Mouse (Mus musculus): ENCODE data around the gene Vps13d. TPM values are rescaled to one million over a fixed set of nuclear protein-coding genes. Genes with fewer than 3 reads are reported as not detected.
A peak's percentile ranks its signal among the peaks of the same experiment; 100 is the strongest.

Gene Vps13d
- polyA plus RNA-seq, 1 experiment from 2014 or later, result 14.7 TPM

DNA sequence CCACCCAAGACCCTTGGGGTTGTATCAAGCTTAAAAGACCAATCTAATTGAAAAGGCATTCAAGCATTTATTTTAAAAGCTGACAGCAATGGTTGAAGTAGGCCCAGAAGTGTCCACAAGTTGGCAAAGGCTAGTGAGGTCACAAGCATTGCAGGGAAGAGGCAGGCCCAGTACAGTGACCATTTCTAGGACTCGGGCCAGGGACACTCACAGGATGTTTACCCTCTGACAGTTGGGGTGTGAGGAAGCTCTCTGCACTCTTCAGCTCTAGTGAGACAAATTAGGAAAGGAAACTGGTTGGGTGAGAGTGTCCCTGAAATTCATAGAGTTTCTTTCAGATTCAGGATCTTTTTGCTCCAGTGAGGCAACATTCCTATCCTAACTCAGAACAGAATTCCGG, 177.1 kb downstream of the Vps13d start:
- Histone ChIP-seq H3K4me1 (replicated peaks; ENCODE audit: insufficient read depth, low read length) (peaks cover 21% of the 10 kb centered on the region; the same call in 1 of the 2 replicates), H3K4me2 (ENCODE audit: low read length) (no peak overlapping the region), H3K36me3 (ENCODE audit: insufficient read depth, low read length) (peaks cover 5% of the 10 kb centered on the region; the same call in 1 of the 2 replicates), H3K9ac (ENCODE audit: low read depth, low read length) (no peak overlapping the region), H3K27ac (peak overlapping the region; percentile 70), H3K4me3 (replicated peaks; ENCODE audit: low read depth, low read length) (no peak overlapping the region), H3K27me3 (ENCODE audit: insufficient read depth, low read length) (no peaks in the 10 kb centered on the region), H3K9me3 (replicated peaks; ENCODE audit: low read length) (no peaks in the 10 kb centered on the region)
- 54% methylated on average over 2 of the region's 2 CpGs for WGBS
- no peak for TF ChIP-seq CTCF (IDR thresholded peaks at IDR 0.05; ENCODE audit: low read depth)
- ATAC-seq (replicated peaks; ENCODE audit: low FRiP score, low read depth) (no peak), DNase-seq (ENCODE audit: low spot score) (peak; percentile 78)

DNA sequence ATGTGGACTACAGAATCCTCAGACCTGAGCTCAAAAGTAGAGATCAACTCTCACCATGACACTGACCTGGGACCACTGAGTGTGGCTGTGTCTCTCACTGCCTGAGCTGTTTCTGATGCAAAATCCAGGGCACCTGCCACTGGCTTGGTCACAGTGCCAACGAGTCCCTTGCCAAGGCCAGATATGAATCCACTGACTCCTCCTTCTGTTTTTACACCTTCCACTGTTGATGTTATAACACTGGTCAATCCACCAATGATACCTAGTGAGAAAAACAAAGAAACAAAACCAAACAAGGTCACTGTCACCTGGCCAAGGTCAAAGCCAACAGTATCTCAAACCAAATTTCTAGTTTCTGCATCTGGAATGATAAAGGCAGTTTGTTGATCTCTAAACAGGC, 178.1 kb downstream of the Vps13d start:
- no peaks in the 10 kb centered on the region for H3K27me3 ChIP-seq (ENCODE audit: insufficient read depth, low read length)
- WGBS, result 97% methylated on average over 1 of the region's 1 CpGs
- no peak for ATAC-seq (replicated peaks; ENCODE audit: low FRiP score, low read depth)

DNA sequence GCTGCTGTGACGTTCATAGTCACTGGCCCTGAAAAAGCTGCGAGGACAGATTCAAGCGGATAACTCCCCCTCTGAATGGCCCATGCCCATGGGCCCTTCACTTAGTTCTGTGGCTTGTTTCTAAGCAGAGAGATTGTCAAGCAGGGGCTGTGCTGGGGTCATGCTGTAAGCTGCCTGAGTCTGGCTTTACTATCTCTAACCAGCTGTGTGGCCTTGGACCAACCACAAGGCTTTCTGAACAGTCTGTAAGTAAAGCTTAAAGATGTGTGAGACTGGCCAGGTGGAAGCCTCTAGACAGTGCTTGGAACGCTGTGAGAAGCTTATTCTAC, 180.2 kb downstream of the Vps13d start:
- no peaks in the 10 kb centered on the region for H3K27me3 ChIP-seq (ENCODE audit: insufficient read depth, low read length)
- H3K27ac ChIP-seq, result peak overlapping the region; percentile 72

More for the DNA sequence above, 178.1 kb downstream of the Vps13d start:
- Histone ChIP-seq H3K9me3 (replicated peaks; ENCODE audit: low read length) (no peaks in the 10 kb centered on the region), H3K9ac (ENCODE audit: low read depth, low read length) (no peak overlapping the region), H3K36me3 (ENCODE audit: insufficient read depth, low read length) (peaks cover 5% of the 10 kb centered on the region; the same call in 1 of the 2 replicates), H3K4me2 (ENCODE audit: low read length) (no peak overlapping the region), H3K27ac (no peak overlapping the region), H3K4me3 (replicated peaks; ENCODE audit: low read depth, low read length) (no peak overlapping the region), H3K4me1 (replicated peaks; ENCODE audit: insufficient read depth, low read length) (peaks cover 12% of the 10 kb centered on the region; the same call in 1 of the 2 replicates)
- DNase-seq (ENCODE audit: low spot score), result no peak
- no peak for TF ChIP-seq CTCF (IDR thresholded peaks at IDR 0.05; ENCODE audit: low read depth)

GRCm38 (mm10) chr4:145013760-145014631, 180.8 kb downstream of the Vps13d start:
- Histone ChIP-seq H3K9me3 (replicated peaks; ENCODE audit: low read length) (no peaks in the 10 kb centered on the region), H3K4me3 (replicated peaks; ENCODE audit: low read depth, low read length) (no peak overlapping the region), H3K4me2 (ENCODE audit: low read length) (no peak overlapping the region), H3K36me3 (ENCODE audit: insufficient read depth, low read length) (no peaks in the 10 kb centered on the region; the same call in 1 of the 2 replicates), H3K27me3 (ENCODE audit: insufficient read depth, low read length) (no peaks in the 10 kb centered on the region), H3K4me1 (replicated peaks; ENCODE audit: insufficient read depth, low read length) (peaks cover 27% of the 10 kb centered on the region), H3K27ac (peak overlapping the region; percentile 72), H3K9ac (ENCODE audit: low read depth, low read length) (no peak overlapping the region)
- ATAC-seq (replicated peaks; ENCODE audit: low FRiP score, low read depth) (peak; percentile 62; the same call in 1 of the 2 replicates), DNase-seq (ENCODE audit: low spot score) (no peak)
- TF ChIP-seq CTCF (IDR thresholded peaks at IDR 0.05; ENCODE audit: low read depth), result no peak
- WGBS, result 54% methylated on average over 7 of the region's 7 CpGs

More for the DNA sequence above, 180.2 kb downstream of the Vps13d start:
- no peaks in the 10 kb centered on the region for H3K9me3 ChIP-seq (replicated peaks; ENCODE audit: low read length)
- 65% methylated on average over 4 of the region's 4 CpGs for WGBS
- peaks cover 22% of the 10 kb centered on the region for H3K4me1 ChIP-seq (replicated peaks; ENCODE audit: insufficient read depth, low read length)
- no peaks in the 10 kb centered on the region; the same call in 1 of the 2 replicates for H3K36me3 ChIP-seq (ENCODE audit: insufficient read depth, low read length)
- no peak for TF ChIP-seq CTCF (IDR thresholded peaks at IDR 0.05; ENCODE audit: low read depth)
- no peak overlapping the region for H3K9ac ChIP-seq (ENCODE audit: low read depth, low read length)
- H3K4me3 ChIP-seq (replicated peaks; ENCODE audit: low read depth, low read length), result no peak overlapping the region
- no peak overlapping the region for H3K4me2 ChIP-seq (ENCODE audit: low read length)
- DNase-seq (ENCODE audit: low spot score) (no peak), ATAC-seq (replicated peaks; ENCODE audit: low FRiP score, low read depth) (peak; percentile 20; the same call in 1 of the 2 replicates)

GRCm38 (mm10) chr4:145013187-145013586, 181.6 kb downstream of the Vps13d start:
- H3K27ac ChIP-seq, result peak overlapping the region; percentile 72
- TF ChIP-seq CTCF (IDR thresholded peaks at IDR 0.05; ENCODE audit: low read depth), result no peak
- H3K27me3 ChIP-seq (ENCODE audit: insufficient read depth, low read length), result no peaks in the 10 kb centered on the region
- no peaks in the 10 kb centered on the region; the same call in 1 of the 2 replicates for H3K36me3 ChIP-seq (ENCODE audit: insufficient read depth, low read length)
- peaks cover 27% of the 10 kb centered on the region for H3K4me1 ChIP-seq (replicated peaks; ENCODE audit: insufficient read depth, low read length)
- ATAC-seq (replicated peaks; ENCODE audit: low FRiP score, low read depth) (0 out of 2 replicates have a peak, but pooled peaks have one; percentile 4), DNase-seq (ENCODE audit: low spot score) (no peak)
- H3K4me3 ChIP-seq (replicated peaks; ENCODE audit: low read depth, low read length), result no peak overlapping the region
- H3K9me3 ChIP-seq (replicated peaks; ENCODE audit: low read length), result no peaks in the 10 kb centered on the region
- 71% methylated on average over 4 of the region's 4 CpGs for WGBS
- no peak overlapping the region for H3K4me2 ChIP-seq (ENCODE audit: low read length)
- H3K9ac ChIP-seq (ENCODE audit: low read depth, low read length), result no peak overlapping the region

DNA sequence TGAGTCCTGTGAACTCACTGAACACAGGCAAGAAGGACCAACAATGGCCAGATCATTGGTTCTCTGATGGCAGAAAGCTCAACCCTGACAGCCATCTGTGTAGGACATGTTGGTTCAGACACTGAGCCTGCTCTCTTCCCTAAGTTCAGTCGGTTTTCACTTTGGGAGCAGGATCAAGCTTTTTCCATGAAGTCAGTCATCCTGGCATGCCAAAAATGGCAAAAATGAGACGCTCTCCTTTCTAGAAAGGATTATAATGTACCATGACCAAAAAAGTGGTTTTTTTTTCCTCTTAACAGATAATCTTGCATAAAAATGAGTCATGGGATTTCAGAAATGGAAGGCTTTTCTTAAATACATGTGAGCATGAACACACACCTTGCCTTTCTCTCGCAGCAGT, 183.6 kb downstream of the Vps13d start:
- Histone ChIP-seq H3K27ac (peak overlapping the region; percentile 72; the same call in 1 of the 2 replicates), H3K4me3 (replicated peaks; ENCODE audit: low read depth, low read length) (no peak overlapping the region), H3K27me3 (ENCODE audit: insufficient read depth, low read length) (no peaks in the 10 kb centered on the region), H3K9ac (ENCODE audit: low read depth, low read length) (no peak overlapping the region), H3K4me2 (ENCODE audit: low read length) (no peak overlapping the region), H3K36me3 (ENCODE audit: insufficient read depth, low read length) (no peaks in the 10 kb centered on the region; the same call in 1 of the 2 replicates), H3K4me1 (replicated peaks; ENCODE audit: insufficient read depth, low read length) (peaks cover 27% of the 10 kb centered on the region), H3K9me3 (replicated peaks; ENCODE audit: low read length) (no peaks in the 10 kb centered on the region)
- TF ChIP-seq CTCF (IDR thresholded peaks at IDR 0.05; ENCODE audit: low read depth), result no peak
- no peak for ATAC-seq (replicated peaks; ENCODE audit: low FRiP score, low read depth)
- no peak for DNase-seq (ENCODE audit: low spot score)
- WGBS, result 84% methylated on average over 3 of the region's 3 CpGs

Data from kidney, postnatal 0 days (tissue).